10 mouse cellular contexts compared by ENCODE assay signal in the genomic region with DNA sequence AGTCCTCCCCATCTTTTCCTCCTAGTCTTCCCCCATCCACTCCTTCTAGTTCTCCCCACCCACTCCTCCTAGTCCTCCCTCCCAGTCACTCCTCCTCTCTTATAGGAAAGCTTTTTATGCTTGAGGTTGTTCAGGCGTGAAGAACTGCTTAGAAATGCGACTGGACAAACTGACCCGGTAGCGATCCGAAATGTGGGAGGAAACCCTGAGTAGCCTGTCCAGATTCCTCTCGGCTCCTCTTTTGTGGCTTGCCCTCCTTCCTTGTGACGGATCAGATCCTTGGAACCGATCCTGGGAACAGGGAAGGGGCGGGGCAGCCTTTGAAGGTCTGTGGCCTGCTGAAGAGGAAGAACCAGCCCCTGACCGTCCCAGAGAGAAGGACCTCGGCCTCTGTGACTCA.
DNase-seq lines count a peak whose midpoint lies in the region; ATAC-seq lines count a peak whose summit lies in the region.
"Had no signal": no experiment of that assay in that cellular context is flagged by ENCODE, and none has a peak within 500 bp of the region (broad histone marks: within the 10 kb centered on the region; RNA-seq: fewer than 3 reads in every experiment).

No protein-coding gene starts in this region.

- H3K4me3 ChIP-seq in kidney, embryonic 14.5 days (ENCODE audit: low read length) = no peak overlapping the region
- H3K4me3 ChIP-seq: embryonic facial prominence, embryonic 15.5 days; megakaryocyte, embryonic 14.5 days had no signal

- WGBS in kidney, embryonic 14.5 days = 37% methylated on average over 11 of the region's 11 CpGs

- no peaks in the 10 kb centered on the region for H3K27me3 ChIP-seq in kidney, embryonic 14.5 days (ENCODE audit: control insufficient read depth, insufficient read depth, low read length)
- H3K27me3 ChIP-seq: embryonic facial prominence, embryonic 15.5 days; megakaryocyte, embryonic 14.5 days had no signal

- intact Hi-C loops in left cerebral cortex, postnatal 36 days (cut with DNase I) = loop anchor here (10.0 kb wide), 1 partner anchor 504 kb away; no protein-coding TSS in a partner anchor

- H3K36me3 ChIP-seq in kidney, embryonic 14.5 days (ENCODE audit: control insufficient read depth, insufficient read depth, low read length) = no peaks in the 10 kb centered on the region
- H3K36me3 ChIP-seq: embryonic facial prominence, embryonic 15.5 days had no signal

- H3K9ac ChIP-seq in kidney, embryonic 14.5 days (ENCODE audit: low read depth, low read length) = no peak overlapping the region
- H3K9ac ChIP-seq: embryonic facial prominence, embryonic 15.5 days had no signal

- DNase-seq in heart, adult 11 months = peak; percentile 91
- no peak for DNase-seq in heart, adult 9 months (ENCODE audit: low spot score in 2 of 2)
- peak; percentile 84 to 92 for DNase-seq in adrenal gland, adult (ENCODE audit: inconsistent age in 2 of 2, low spot score in 1 of 2)
- peak; percentile 24 to 40 for DNase-seq in lung, postnatal 4 days
- DNase-seq in layer of hippocampus, adult 18-20 months (ENCODE audit: low spot score in 2 of 2) = no peak
- DNase-seq in cerebellum, postnatal 14 days = no peak
- DNase-seq in left cerebral cortex, postnatal 36 days (ENCODE audit: low spot score in 2 of 2) = no peak

- no peaks in the 10 kb centered on the region for H3K4me1 ChIP-seq in kidney, embryonic 14.5 days (ENCODE audit: control insufficient read depth, insufficient read depth, low read length)
- H3K4me1 ChIP-seq: embryonic facial prominence, embryonic 15.5 days; megakaryocyte, embryonic 14.5 days had no signal

- no peak overlapping the region for H3K4me2 ChIP-seq in kidney, embryonic 14.5 days (replicated peaks; ENCODE audit: low read depth, low read length)
- H3K4me2 ChIP-seq: embryonic facial prominence, embryonic 15.5 days had no signal

- ATAC-seq in kidney, embryonic 14.5 days (ENCODE audit: low FRiP score, low TSS enrichment) = peak; percentile 81

- H3K9me3 ChIP-seq in kidney, embryonic 14.5 days (ENCODE audit: control insufficient read depth, low read length) = peaks cover 6% of the 10 kb centered on the region
- H3K9me3 ChIP-seq: embryonic facial prominence, embryonic 15.5 days; megakaryocyte, embryonic 14.5 days had no signal

- H3K27ac ChIP-seq in kidney, embryonic 14.5 days (ENCODE audit: low read depth, low read length) = no peak overlapping the region
- H3K27ac ChIP-seq: embryonic facial prominence, embryonic 15.5 days had no signal

Comparison
In these comparisons a context has a peak if more than half of its experiments do, and no peak if none do; other contexts are left out.
1. DNase-seq: peak in heart, adult 11 months (single experiment), adrenal gland, adult (2 of 2) and lung, postnatal 4 days (2 of 2); none in heart, adult 9 months (0 of 2), layer of hippocampus, adult 18-20 months (0 of 2), cerebellum, postnatal 14 days (0 of 2) and left cerebral cortex, postnatal 36 days (0 of 2).